Mouse (Mus musculus) c-Kit-positive CD71-positive TER-119-negative erythroid progenitor cells, embryonic 14.5 days (primary cell): ENCODE data around the gene Tanc1.

Experiments used
- DNase-seq: peaks from one replicate; pipeline ENCODE4 v3.0.0-alpha.2; 2013; ENCODE audit warnings: low read depth

Tanc1 gene

GRCm38 (mm10) chr2:59882742-59883281 lies 271.0 kb downstream of the Tanc1 start:
- peak; percentile 47 for DNase-seq

DNA sequence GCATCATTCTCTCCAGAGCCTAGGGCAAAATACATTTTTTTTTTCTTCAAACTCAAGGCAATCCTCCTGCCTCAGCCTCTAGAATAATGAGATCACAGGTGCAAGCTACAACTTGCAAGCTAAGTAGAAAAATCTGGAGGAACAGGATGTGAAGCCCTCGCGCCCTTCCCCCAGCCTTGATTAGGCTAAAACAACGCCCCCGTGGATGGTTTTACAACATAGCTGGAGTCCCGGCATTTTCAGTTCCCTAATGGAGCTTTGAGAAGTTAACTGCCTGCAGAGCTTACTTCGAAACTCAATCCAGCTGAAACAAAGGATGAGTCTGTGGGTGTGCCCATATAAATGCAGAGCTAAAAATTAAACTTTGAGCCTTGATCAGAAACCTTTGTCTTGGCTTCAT lies 277.9 kb downstream of the Tanc1 start:
- DNase-seq, result no peak
